In the genomic region with DNA sequence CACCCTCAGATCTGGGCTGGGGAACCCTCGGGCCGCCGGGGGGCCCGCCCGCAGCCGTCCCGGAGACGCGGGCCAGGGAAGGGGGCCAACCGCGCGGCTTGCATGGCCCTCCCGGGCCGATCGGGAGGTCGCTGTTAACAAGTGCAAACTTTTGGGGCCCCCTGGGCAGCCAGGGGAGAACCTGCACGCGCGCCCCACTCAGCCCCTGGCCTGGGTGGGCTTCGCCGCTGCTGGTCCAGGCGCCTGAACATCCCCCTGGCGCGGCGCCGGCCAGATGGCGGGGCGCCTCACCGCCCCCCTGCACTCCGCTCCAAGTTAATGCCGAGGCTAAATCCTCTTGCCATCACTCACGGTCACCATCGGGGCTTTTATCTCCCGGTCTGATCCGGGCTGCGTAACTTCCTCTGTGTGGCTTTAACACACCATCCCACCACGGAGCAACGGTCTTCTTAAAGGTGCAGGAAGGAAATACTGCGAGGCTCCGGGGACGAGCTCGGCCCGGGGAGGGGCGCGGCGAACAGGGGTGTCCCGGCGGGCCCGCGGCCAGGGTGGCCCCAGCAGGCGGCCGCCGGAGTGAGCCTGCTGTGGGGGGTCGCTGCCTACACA, we compare ENCODE assay signal across 8 mouse cellular contexts. TPM values are rescaled to one million over a fixed set of nuclear protein-coding genes. Genes with fewer than 3 reads are reported as not detected.
A peak's percentile ranks its signal among the peaks of the same experiment; 100 is the strongest.
DNase-seq lines count a peak whose midpoint lies in the region; ATAC-seq and TF ChIP-seq lines count a peak whose summit lies in the region.

Gene Ntng2, minus strand, starts transcription at position 407 of the 606 bp plus-strand sequence.

- in situ Hi-C loops in ES-E14 (cut with MboI; ENCODE audit: low sequenced_read_pairs in 2 of 2, unreplicated experiment in 2 of 2) = no loop called here

- peaks cover 0 to 2% of the 10 kb centered on the region in 2 experiments; a peak in 1 of 4 replicates for H3K4me1 ChIP-seq in ES-E14 (ENCODE audit: control insufficient read depth in 2 of 2, insufficient read depth in 2 of 2, low read length in 2 of 2, poor library complexity in 1 of 2)
- peaks cover 66% of the 10 kb centered on the region for H3K4me1 ChIP-seq in forebrain, embryonic 15.5 days
- H3K4me1 ChIP-seq in lung, embryonic 14.5 days (ENCODE audit: insufficient read depth) = no peaks in the 10 kb centered on the region
- peaks cover 31% of the 10 kb centered on the region for H3K4me1 ChIP-seq in olfactory bulb, adult 2 months (ENCODE audit: control insufficient read depth, insufficient read depth, low read length)

- no peaks in the 10 kb centered on the region for H3K36me3 ChIP-seq in ES-E14 (ENCODE audit: control insufficient read depth, insufficient read depth, low read length, poor library complexity, severe bottlenecking)
- H3K36me3 ChIP-seq in forebrain, embryonic 15.5 days = no peaks in the 10 kb centered on the region
- H3K36me3 ChIP-seq in lung, embryonic 14.5 days (ENCODE audit: insufficient read depth) = no peaks in the 10 kb centered on the region

- H3K9ac ChIP-seq in ES-E14 (ENCODE audit: insufficient read depth, low read depth, low read length, poor library complexity, severe bottlenecking) = 0 out of 2 replicates have a peak within 1 kb of the TSS, but pooled peaks have one; percentile 2
- peak within 1 kb of the TSS; percentile 66 for H3K9ac ChIP-seq in forebrain, embryonic 15.5 days (replicated peaks)
- peak within 1 kb of the TSS; percentile 53 for H3K9ac ChIP-seq in lung, embryonic 14.5 days

- ATAC-seq in forebrain, embryonic 15.5 days (replicated peaks) = peak; percentile 34
- peak; percentile 72 for ATAC-seq in lung, embryonic 14.5 days (ENCODE audit: insufficient read depth)
- no peak for ATAC-seq in megakaryocyte-erythroid progenitor cell, adult 5-6 weeks (replicated peaks; ENCODE audit: low FRiP score, low TSS enrichment, poor library complexity, severe bottlenecking)

- H3K27ac ChIP-seq in ES-E14 (ENCODE audit: insufficient read depth, low read depth, low read length, poor library complexity, severe bottlenecking) = no peak within 1 kb of the TSS
- H3K27ac ChIP-seq in forebrain, embryonic 15.5 days (replicated peaks) = peak within 1 kb of the TSS; percentile 91
- peak within 1 kb of the TSS; percentile 96 for H3K27ac ChIP-seq in layer of hippocampus, adult 2 months
- H3K27ac ChIP-seq in lung, embryonic 14.5 days (ENCODE audit: low read depth) = no peak within 1 kb of the TSS
- no peak within 1 kb of the TSS for H3K27ac ChIP-seq in olfactory bulb, adult 2 months (ENCODE audit: insufficient read depth, low read depth, low read length)

- DNase-seq in ES-E14 (ENCODE audit: low read depth, low spot score) = no peak
- DNase-seq in adrenal gland, adult 8-10 months = peak; percentile 80
- DNase-seq in heart, postnatal 4 days = peak; percentile 30
- peak in 1 of 2 experiments; percentile 39 for DNase-seq in layer of hippocampus, adult 2 months (ENCODE audit: low spot score in 2 of 2)
- DNase-seq in lung, embryonic 14.5 days = peak; percentile 81

- TF ChIP-seq CTCF in layer of hippocampus, adult 2 months (conservative IDR thresholded peaks at IDR 0.05) = no peak
- no peak for TF ChIP-seq CTCF in lung, embryonic 14.5 days (IDR thresholded peaks at IDR 0.05; ENCODE audit: low read depth)
- no peak for TF ChIP-seq CTCF in olfactory bulb, adult 2 months (IDR thresholded peaks at IDR 0.05; ENCODE audit: insufficient read depth, low read depth, low read length)

- under 1% methylated on average over 54 of the region's 54 CpGs for WGBS in forebrain, embryonic 15.5 days
- under 1% methylated on average over 54 of the region's 54 CpGs for WGBS in lung, embryonic 14.5 days
- WGBS in olfactory bulb, adult 2 months = under 1% methylated on average over 54 of the region's 54 CpGs

- 0 out of 2 replicates have a peak, but pooled peaks have one; percentile 18 for TF ChIP-seq POLR2A in olfactory bulb, adult 2 months (IDR thresholded peaks at IDR 0.05; ENCODE audit: insufficient read depth, low read depth, low read length)

- peak within 1 kb of the TSS; percentile 39 to 62 for H3K4me3 ChIP-seq in ES-E14 (ENCODE audit: insufficient read depth in 1 of 2, low read depth in 1 of 2, low read length in 2 of 2, poor library complexity in 1 of 2, severe bottlenecking in 1 of 2)
- H3K4me3 ChIP-seq in forebrain, embryonic 15.5 days = peak within 1 kb of the TSS; percentile 64
- peak within 1 kb of the TSS; percentile 93 for H3K4me3 ChIP-seq in layer of hippocampus, adult 2 months
- H3K4me3 ChIP-seq in lung, embryonic 14.5 days (ENCODE audit: low read depth, low read length) = peak within 1 kb of the TSS; percentile 58
- peak within 1 kb of the TSS; percentile 61 for H3K4me3 ChIP-seq in olfactory bulb, adult 2 months (ENCODE audit: insufficient read depth, low read depth, low read length)

- peaks cover 15% of the 10 kb centered on the region; the same call in 1 of the 2 replicates for H3K27me3 ChIP-seq in forebrain, embryonic 15.5 days
- peaks cover 84% of the 10 kb centered on the region for H3K27me3 ChIP-seq in lung, embryonic 14.5 days (ENCODE audit: insufficient read depth, low read length)

- H3K4me2 ChIP-seq in forebrain, embryonic 15.5 days (replicated peaks) = peak within 1 kb of the TSS; percentile 86
- peak within 1 kb of the TSS; percentile 99 for H3K4me2 ChIP-seq in lung, embryonic 14.5 days

- no peaks in the 10 kb centered on the region for H3K9me3 ChIP-seq in ES-E14 (ENCODE audit: control insufficient read depth, insufficient read depth, low read depth, low read length)
- H3K9me3 ChIP-seq in forebrain, embryonic 15.5 days = no peaks in the 10 kb centered on the region
- no peaks in the 10 kb centered on the region for H3K9me3 ChIP-seq in lung, embryonic 14.5 days (ENCODE audit: low read depth, low read length)

TF ChIP-seq in ES-E14, 5 proteins besides CTCF, POLR2A, EP300 and RAD21:
- TF ChIP-seq ZNF384 (IDR thresholded peaks at IDR 0.05; ENCODE audit: low read depth, low read length) (no peak), MAFK (IDR thresholded peaks at IDR 0.05; ENCODE audit: insufficient read depth, low read depth, low read length) (no peak), CHD2 (IDR thresholded peaks at IDR 0.05; ENCODE audit: low read depth, low read length) (no peak), ZC3H11A (IDR thresholded peaks at IDR 0.05; ENCODE audit: borderline replicate concordance, low read depth, low read length) (no peak)

RNA-seq across cellular contexts. Expression of gene Ntng2, which starts in this region (rescaled TPM):
- 0.40 and 0.79 TPM in 2 replicates for total RNA-seq in ES-E14 (2012; rRNA removed)
- 10 to 100 TPM; 52.7 to 72.6 (median 62.9) TPM for total RNA-seq in adrenal gland, adult 8-10 months (2022)
- 11.7 and 13.5 TPM in 2 replicates for polyA plus RNA-seq in forebrain, embryonic 15.5 days (2015; fragmentation: Nextera tagmentation; extraction: Ambion mirVana)
- total RNA-seq in heart, postnatal 4 days (2021) = 1 to 10 TPM; 1.7 to 1.8 TPM
- 100 to 1,000 TPM; 111 TPM for total RNA-seq in layer of hippocampus, adult 2 months (2021)
- 0.46 and 0.99 TPM in 2 replicates for polyA plus RNA-seq in lung, embryonic 14.5 days (2014; fragmentation: Nextera tagmentation; extraction: Ambion mirVana)
- polyA plus RNA-seq in olfactory bulb, adult 2 months (2012; ENCODE audit: insufficient read depth, insufficient read length, low replicate concordance, missing spikeins) = not detected in 2 replicates
- total RNA-seq in megakaryocyte-erythroid progenitor cell, adult 5-6 weeks (2014; fragmentation: Nextera tagmentation) = 2.3 and 2.8 TPM in 2 replicates
- not detected in 2 replicates for total RNA-seq in megakaryocyte-erythroid progenitor cell, adult 5-6 weeks (2017)

Comparison
In these comparisons a context has a peak if more than half of its experiments do, and no peak if none do; other contexts are left out.
1. RNA of gene Ntng2 (total RNA-seq): 111 TPM in layer of hippocampus, adult 2 months and 52.7 to 72.6 TPM in adrenal gland, adult 8-10 months; 2.3 to 2.8 TPM in megakaryocyte-erythroid progenitor cell, adult 5-6 weeks, 1.7 to 1.8 TPM in heart, postnatal 4 days and 0.40 to 0.79 TPM in ES-E14; every median in the first group is over 10 times any median in the second.
2. Peak in DNase-seq, ATAC-seq, H3K4me3 ChIP-seq, H3K9ac ChIP-seq and H3K4me2 ChIP-seq in lung, embryonic 14.5 days; RNA of the gene not detected or under 1 TPM.
3. H3K27ac ChIP-seq: peak in forebrain, embryonic 15.5 days (single experiment) and layer of hippocampus, adult 2 months (single experiment); none in ES-E14 (single experiment), lung, embryonic 14.5 days (single experiment) and olfactory bulb, adult 2 months (single experiment).
4. H3K9ac ChIP-seq: peak in every context shown above with its lines; median percentile 66 in forebrain, embryonic 15.5 days; 53 in lung, embryonic 14.5 days; 2 in ES-E14.
5. Peak in every context shown above with its lines, with median percentiles within 50 percentile points of each other: H3K4me3 ChIP-seq.